Mouse (Mus musculus) myocyte (in vitro differentiated cells): ENCODE measurements around the gene 8030474K03Rik. TPM values are rescaled to one million over a fixed set of nuclear protein-coding genes. Genes with fewer than 3 reads are reported as not detected.
"Not testable (repeated sequence)": the region's sequence is repeated elsewhere in the genome, so short reads cannot be mapped to it uniquely, and the experiment has no call there.

Experiments
- H3K27me3 ChIP-seq: one replicate; pipeline ENCODE4 v1.6.1; 2011; ENCODE audit not compliant: control insufficient read depth, insufficient read depth, insufficient read length
- H3K36me3 ChIP-seq: one replicate; pipeline ENCODE4 v1.6.1; 2011; ENCODE audit not compliant: control insufficient read depth, insufficient read depth
- H3K4me2 ChIP-seq: one replicate; pipeline ENCODE4 v1.6.1; 2011; ENCODE audit warnings: low read depth, control low read depth
- H3K4me3 ChIP-seq: one replicate; pipeline ENCODE4 v1.5.1; 2011; ENCODE audit warnings: mild to moderate bottlenecking, control low read depth, moderate library complexity
- H3K79me2 ChIP-seq: one replicate; pipeline ENCODE4 v1.6.1; 2011; ENCODE audit not compliant: control insufficient read depth, insufficient read depth
- H3ac ChIP-seq: one replicate; pipeline ENCODE4 v1.6.1; 2011; ENCODE audit not compliant: control insufficient read depth, insufficient read length
- CEBPB ChIP-seq: IDR thresholded peaks from 2 replicates; pipeline ENCODE4 v1.6.1; 2011; ENCODE audit warnings: mild to moderate bottlenecking, moderate library complexity; ENCODE audit not compliant: poor library complexity, insufficient read depth, severe bottlenecking
- E2F4 ChIP-seq: IDR thresholded peaks from one replicate; pipeline ENCODE4 v1.6.1; 2011; ENCODE audit warnings: mild to moderate bottlenecking, control low read depth, moderate library complexity; ENCODE audit not compliant: insufficient read depth
- MAX ChIP-seq: IDR thresholded peaks from one replicate; pipeline ENCODE4 v1.6.1; 2011; ENCODE audit warnings: low read depth, mild to moderate bottlenecking, control low read depth
- MYOD1 ChIP-seq, 3 experiments: IDR thresholded peaks; one replicate each; pipeline ENCODE4 v1.6.1; 2011; ENCODE audit warnings: control low read depth in 2 of 3, low read depth in 2 of 3, mild to moderate bottlenecking in 2 of 3, moderate library complexity in 1 of 3; ENCODE audit not compliant: insufficient read length in 2 of 3, control insufficient read depth in 1 of 3
- MYOG ChIP-seq, 3 experiments: IDR thresholded peaks; one replicate each; pipeline ENCODE4 v1.6.1; 2011; ENCODE audit warnings: control low read depth in 2 of 3, low read depth in 2 of 3, mild to moderate bottlenecking in 2 of 3; ENCODE audit not compliant: insufficient read length in 2 of 3, control insufficient read depth in 1 of 3, insufficient read depth in 1 of 3
- POLR2A ChIP-seq: IDR thresholded peaks from one replicate; pipeline ENCODE4 v1.6.1; 2011; ENCODE audit warnings: low read depth, mild to moderate bottlenecking, control low read depth, moderate library complexity; ENCODE audit not compliant: insufficient read length
- POLR2AphosphoS2 ChIP-seq: IDR thresholded peaks from one replicate; pipeline ENCODE4 v1.6.1; 2011; ENCODE audit warnings: low read depth, control low read depth; ENCODE audit not compliant: insufficient read length
- REST ChIP-seq: IDR thresholded peaks from one replicate; pipeline ENCODE4 v1.6.1; 2011; ENCODE audit warnings: mild to moderate bottlenecking, control low read depth, moderate library complexity; ENCODE audit not compliant: insufficient read depth, insufficient read length
- SRF ChIP-seq: IDR thresholded peaks from one replicate; pipeline ENCODE4 v1.6.1; 2011; ENCODE audit warnings: low read depth; ENCODE audit not compliant: control insufficient read depth, insufficient read length
- TCF12 ChIP-seq: IDR thresholded peaks from one replicate; pipeline ENCODE4 v1.6.1; 2011; ENCODE audit warnings: mild to moderate bottlenecking, control low read depth; ENCODE audit not compliant: poor library complexity, insufficient read depth, severe bottlenecking
- TCF3 ChIP-seq: IDR thresholded peaks from one replicate; pipeline ENCODE4 v1.6.1; 2011; ENCODE audit warnings: low read depth, control low read depth; ENCODE audit not compliant: insufficient read length
- USF1 ChIP-seq: IDR thresholded peaks from one replicate; pipeline ENCODE4 v1.6.1; 2011; ENCODE audit warnings: low read depth, mild to moderate bottlenecking, control low read depth, moderate library complexity
- polyA plus RNA-seq: library from polyadenylated mRNA; unstranded; fragments of >200 nt; fragmentation: generic; extraction: Trizol; gene quantifications from one replicate; pipeline ENCODE4 v1.2.1, GENCODE M21; 2012; ENCODE audit warnings: missing spikeins

The 8030474K03Rik gene
- polyA plus RNA-seq, 1 experiment = not detected

GRCm38 (mm10) chrX:101805512-101805911 is 11.1 kb downstream of the 8030474K03Rik start:
- no peak overlapping the region for H3K4me3 ChIP-seq
- H3K4me2 ChIP-seq = no peak overlapping the region
- H3ac ChIP-seq = no peak overlapping the region
- no peaks in the 10 kb centered on the region for H3K36me3 ChIP-seq
- H3K79me2 ChIP-seq = no peaks in the 10 kb centered on the region
- H3K27me3 ChIP-seq = no peaks in the 10 kb centered on the region
- TF ChIP-seq TCF12 = no peak
- no peak for TF ChIP-seq TCF3
- TF ChIP-seq REST = no peak
- TF ChIP-seq CEBPB = no peak
- no peak for TF ChIP-seq E2F4
- TF ChIP-seq MAX = no peak
- TF ChIP-seq POLR2A = no peak
- TF ChIP-seq USF1 = no peak

GRCm38 (mm10) chrX:101811750-101812149 is 17.3 kb downstream of the 8030474K03Rik start:
- peak overlapping the region; percentile 8 for H3K4me2 ChIP-seq
- TF ChIP-seq REST (no peak), POLR2AphosphoS2 (no peak), TCF12 (no peak), MYOD1 (IDR thresholded peaks at IDR 0.05; ENCODE audit: control insufficient read depth in 1 of 3, insufficient read length in 2 of 3, low read depth in 2 of 3) (no peak), CEBPB (no peak), POLR2A (no peak), E2F4 (no peak), USF1 (no peak), TCF3 (no peak), SRF (no peak), MAX (no peak), MYOG (IDR thresholded peaks at IDR 0.05; ENCODE audit: control insufficient read depth in 1 of 3, insufficient read depth in 1 of 3, insufficient read length in 2 of 3, low read depth in 2 of 3) (no peak)
- no peak overlapping the region for H3ac ChIP-seq
- no peaks in the 10 kb centered on the region for H3K36me3 ChIP-seq
- no peaks in the 10 kb centered on the region for H3K27me3 ChIP-seq
- H3K4me3 ChIP-seq = no peak overlapping the region
- H3K79me2 ChIP-seq = no peaks in the 10 kb centered on the region

DNA sequence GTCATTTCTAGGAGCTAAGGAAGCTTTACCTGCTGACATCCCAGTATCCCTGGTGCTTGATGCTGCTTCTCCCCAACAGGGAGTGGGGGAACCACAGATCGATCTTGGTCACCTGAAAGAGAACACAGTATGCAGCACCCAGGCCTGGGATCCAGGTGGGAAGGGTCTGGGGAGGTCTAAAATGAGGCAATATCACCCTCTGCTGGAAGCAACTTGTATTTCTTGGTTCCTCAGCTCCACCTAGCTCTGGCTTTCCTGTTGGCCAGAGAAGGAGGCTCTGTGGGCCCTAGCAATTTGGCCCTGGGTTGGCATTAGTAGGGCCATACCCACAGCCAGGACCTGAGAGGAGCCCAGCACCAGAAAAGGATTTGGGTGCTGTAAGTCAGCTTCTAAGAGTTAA is 24.7 kb downstream of the 8030474K03Rik start:
- Histone ChIP-seq H3ac (no peak overlapping the region), H3K36me3 (no peaks in the 10 kb centered on the region), H3K4me2 (no peak overlapping the region), H3K79me2 (no peaks in the 10 kb centered on the region), H3K4me3 (no peak overlapping the region), H3K27me3 (no peaks in the 10 kb centered on the region)
- TF ChIP-seq POLR2AphosphoS2 = no peak
- TF ChIP-seq USF1 = no peak

GRCm38 (mm10) chrX:101819980-101820379 is 25.5 kb downstream of the 8030474K03Rik start:
- H3K27me3 ChIP-seq, H3K4me2 ChIP-seq, H3K36me3 ChIP-seq, H3K4me3 ChIP-seq, H3K79me2 ChIP-seq, H3ac ChIP-seq: not testable (repeated sequence)

GRCm38 (mm10) chrX:101847191-101847795 is 52.8 kb downstream of the 8030474K03Rik start:
- Histone ChIP-seq H3ac (no peak overlapping the region), H3K79me2 (no peaks in the 10 kb centered on the region), H3K4me2 (no peak overlapping the region), H3K36me3 (no peaks in the 10 kb centered on the region), H3K4me3 (no peak overlapping the region), H3K27me3 (no peaks in the 10 kb centered on the region)
- TF ChIP-seq MYOD1 (IDR thresholded peaks at IDR 0.05; ENCODE audit: control insufficient read depth in 1 of 3, insufficient read length in 2 of 3, low read depth in 2 of 3) = no peak
- no peak for TF ChIP-seq MYOG (IDR thresholded peaks at IDR 0.05; ENCODE audit: control insufficient read depth in 1 of 3, insufficient read depth in 1 of 3, insufficient read length in 2 of 3, low read depth in 2 of 3)
- no peak for TF ChIP-seq TCF3
- no peak for TF ChIP-seq REST
- TF ChIP-seq TCF12 = no peak
- no peak for TF ChIP-seq CEBPB
- TF ChIP-seq POLR2AphosphoS2 = no peak
- TF ChIP-seq SRF = no peak
- no peak for TF ChIP-seq POLR2A
- no peak for TF ChIP-seq MAX
- TF ChIP-seq USF1 = no peak
- TF ChIP-seq E2F4 = no peak

Other genes with a start within 250 kb of the 8030474K03Rik start
- gene Ogt, start 154.6 kb upstream of the 8030474K03Rik start, polyA plus RNA-seq = 33.5 TPM
- gene Cxcr3, start 60.4 kb upstream of the 8030474K03Rik start, polyA plus RNA-seq = not detected
- not detected for gene Gm4779, start 233 bp upstream of the 8030474K03Rik start, polyA plus RNA-seq
- gene Nhsl2, start 54.7 kb downstream of the 8030474K03Rik start, polyA plus RNA-seq = 0.25 TPM